Mouse (Mus musculus) cortical plate, adult 2 months (tissue): ENCODE measurements at regions not wholly inside any gene's neighbourhood (a gene's known extent, or its start where the extent isn't known, plus 50 kb on each side); places are given as distances from the start of the nearest gene placed in this dataset.

ENCODE experiments used
- CTCF ChIP-seq: fragments of 200-500 bp; IDR thresholded peaks from 2 replicates; pipeline ENCODE4 v1.5.1; 2011; ENCODE audit warnings: mild to moderate bottlenecking, control low read depth, low read length; ENCODE audit not compliant: insufficient read depth; ENCODE audit errors: extremely low read depth
- POLR2A ChIP-seq: fragments of 200-500 bp; IDR thresholded peaks from 2 replicates; pipeline ENCODE4 v1.6.1; 2011; ENCODE audit warnings: mild to moderate bottlenecking, low read length, control low read depth; ENCODE audit not compliant: insufficient read depth; ENCODE audit errors: extremely low read depth

DNA sequence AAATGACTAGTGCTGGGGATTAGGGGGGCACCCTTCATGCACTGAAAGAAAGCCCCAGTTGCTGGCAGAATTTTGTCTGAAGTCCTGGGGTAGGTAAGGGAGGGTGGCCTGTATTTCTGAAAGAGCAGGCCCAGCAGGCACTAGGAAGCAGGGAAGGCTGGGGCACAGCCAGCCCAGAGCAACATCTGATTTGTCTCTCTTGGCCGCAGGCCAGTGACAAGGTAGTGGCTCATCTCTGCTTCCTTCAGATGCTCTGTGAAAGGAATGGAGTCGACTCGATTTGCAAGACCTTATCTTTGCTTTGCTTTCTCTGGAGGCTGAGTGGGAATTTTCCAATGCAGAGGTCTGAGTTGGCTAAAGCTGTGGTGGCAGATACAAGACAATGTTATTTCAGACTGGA is 390.9 kb downstream of the Vps13c start:
- TF ChIP-seq CTCF (no peak), POLR2A (no peak)
